Mouse (Mus musculus): ENCODE results near the gene Spag9.
A peak's percentile ranks its signal among the peaks of the same experiment; 100 is the strongest.

The Spag9 gene

GRCm38 (mm10) chr11:94135581-94136001 is 139.7 kb downstream of the Spag9 start:
- no peak for DNase-seq

GRCm38 (mm10) chr11:94136656-94137055 is 140.8 kb downstream of the Spag9 start:
- no peak for DNase-seq

GRCm38 (mm10) chr11:94137326-94138061 is 141.6 kb downstream of the Spag9 start:
- no peak for DNase-seq

- DNase-seq = no peak
Observed at GRCm38 (mm10) chr11:94138411-94139231, 142.7 kb downstream of the Spag9 start.

GRCm38 (mm10) chr11:94139232-94139620 is 143.3 kb downstream of the Spag9 start:
- DNase-seq = no peak

- DNase-seq = no peak
Observed at GRCm38 (mm10) chr11:94140540-94140939, 144.6 kb downstream of the Spag9 start.

GRCm38 (mm10) chr11:94141564-94141963 is 145.7 kb downstream of the Spag9 start:
- DNase-seq = no peak

GRCm38 (mm10) chr11:94143336-94143735 is 147.4 kb downstream of the Spag9 start:
- no peak for DNase-seq

GRCm38 (mm10) chr11:94144771-94145539 is 149.1 kb downstream of the Spag9 start:
- DNase-seq = peak; percentile 88

- no peak for DNase-seq
Observed at GRCm38 (mm10) chr11:94146049-94146605, 150.2 kb downstream of the Spag9 start.

- no peak for DNase-seq
Observed at GRCm38 (mm10) chr11:94146733-94147485, 151.0 kb downstream of the Spag9 start.

- DNase-seq = no peak
Observed at GRCm38 (mm10) chr11:94148105-94148696, 152.3 kb downstream of the Spag9 start.

- peak; percentile 72 for DNase-seq
Observed at GRCm38 (mm10) chr11:94148931-94149491, 153.1 kb downstream of the Spag9 start.

GRCm38 (mm10) chr11:94149509-94150259 is 153.8 kb downstream of the Spag9 start:
- peak; percentile 56 for DNase-seq

GRCm38 (mm10) chr11:94150519-94151470 is 154.9 kb downstream of the Spag9 start:
- no peak for DNase-seq

GRCm38 (mm10) chr11:94154201-94154600 is 158.3 kb downstream of the Spag9 start:
- DNase-seq = no peak

GRCm38 (mm10) chr11:94158521-94158920 is 162.6 kb downstream of the Spag9 start:
- no peak for DNase-seq

GRCm38 (mm10) chr11:94159066-94159880 is 163.4 kb downstream of the Spag9 start:
- peak; percentile 43 for DNase-seq
